Mouse (Mus musculus): ENCODE data around the gene Ldlrad3.

GRCm38 (mm10) chr2:101905534-101906378, 280.4 kb downstream of the Ldlrad3 start:
- peak; percentile 93 for TF ChIP-seq CTCF (conservative IDR thresholded peaks at IDR 0.05; ENCODE audit: insufficient read depth, insufficient read length, low read depth, low read length)
- TF ChIP-seq POLR2A (IDR thresholded peaks at IDR 0.05; ENCODE audit: low read depth, low read length): no peak

All from kidney, adult 2 months (tissue).